Mouse (Mus musculus) embryo, embryonic 11 days (tissue): Measurements from ENCODE around the gene Nr4a3.
A peak's percentile ranks its signal among the peaks of the same experiment; 100 is the strongest.

Experiments used
- DNase-seq: peaks from one replicate; pipeline ENCODE4 v3.0.0-alpha.2; 2015

Gene Nr4a3

DNA sequence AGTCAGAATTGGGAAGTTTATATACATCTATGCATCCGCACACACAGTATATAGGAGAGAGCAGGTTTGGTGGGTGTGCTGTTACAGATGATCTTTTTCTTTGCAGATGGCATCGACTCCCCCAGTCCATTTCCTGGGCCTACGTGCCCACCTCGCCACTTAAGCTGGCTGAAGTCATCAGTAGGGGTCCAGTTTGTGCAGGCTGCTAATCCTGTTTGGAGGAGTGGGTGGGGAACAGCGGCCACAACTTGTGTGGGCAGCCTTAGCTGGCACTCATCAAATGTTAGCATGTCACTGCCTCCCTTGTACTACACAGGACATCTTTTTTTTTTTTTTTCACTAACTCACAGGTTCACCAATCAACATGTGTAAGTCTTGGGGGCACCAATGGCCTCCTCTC is 5.5 kb downstream of the Nr4a3 start:
- DNase-seq, result no peak

DNA sequence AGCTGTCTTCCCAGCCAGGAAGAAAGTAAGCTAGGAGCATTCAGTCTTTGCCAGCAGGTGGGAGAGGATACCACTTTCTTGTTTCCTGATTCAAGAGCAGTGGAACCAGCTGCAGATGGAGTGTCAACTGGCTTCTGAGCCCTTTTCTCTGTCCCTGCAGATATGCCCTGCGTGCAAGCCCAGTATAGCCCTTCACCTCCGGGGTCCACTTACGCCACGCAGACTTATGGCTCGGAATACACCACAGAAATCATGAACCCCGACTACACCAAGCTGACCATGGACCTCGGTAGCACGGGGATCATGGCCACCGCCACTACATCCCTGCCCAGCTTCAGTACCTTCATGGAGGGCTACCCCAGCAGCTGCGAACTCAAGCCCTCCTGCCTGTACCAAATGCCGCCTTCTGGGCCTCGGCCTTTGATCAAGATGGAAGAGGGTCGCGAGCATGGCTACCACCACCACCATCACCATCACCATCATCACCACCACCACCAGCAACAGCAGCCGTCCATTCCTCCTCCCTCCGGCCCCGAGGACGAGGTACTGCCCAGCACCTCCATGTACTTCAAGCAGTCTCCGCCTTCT is 6.2 kb downstream of the Nr4a3 start:
- no peak for DNase-seq

DNA sequence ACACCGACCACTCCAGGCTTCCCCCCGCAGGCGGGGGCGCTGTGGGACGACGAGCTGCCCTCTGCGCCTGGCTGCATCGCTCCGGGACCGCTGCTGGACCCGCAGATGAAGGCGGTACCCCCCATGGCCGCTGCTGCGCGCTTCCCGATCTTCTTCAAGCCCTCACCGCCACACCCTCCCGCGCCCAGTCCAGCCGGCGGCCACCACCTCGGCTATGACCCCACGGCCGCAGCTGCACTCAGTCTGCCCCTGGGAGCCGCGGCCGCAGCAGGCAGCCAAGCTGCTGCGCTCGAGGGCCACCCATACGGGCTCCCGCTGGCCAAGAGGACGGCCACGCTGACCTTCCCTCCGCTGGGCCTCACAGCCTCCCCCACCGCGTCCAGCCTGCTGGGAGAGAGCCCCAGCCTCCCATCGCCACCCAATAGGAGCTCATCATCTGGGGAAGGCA is 6.7 kb downstream of the Nr4a3 start:
- peak; percentile 55 for DNase-seq

DNA sequence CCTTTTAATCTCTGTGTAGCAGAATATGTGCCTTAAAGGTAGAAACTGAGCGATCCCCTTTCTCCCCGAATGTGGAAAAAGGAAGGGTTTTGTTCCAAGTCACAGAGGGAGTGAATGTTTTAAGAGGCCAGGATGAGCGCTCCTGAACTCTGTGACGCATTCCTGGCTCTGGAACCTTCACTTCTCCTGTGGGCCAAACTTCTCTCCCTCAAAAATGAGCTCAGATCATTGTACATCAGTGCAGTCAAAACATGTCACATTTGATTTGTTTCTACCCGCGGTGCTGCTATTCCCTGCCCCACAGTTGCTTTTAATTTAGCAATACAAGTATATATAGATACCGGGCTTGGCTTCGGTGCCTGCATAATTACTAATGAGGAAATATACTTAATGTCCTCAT is 16.8 kb downstream of the Nr4a3 start:
- no peak for DNase-seq

DNA sequence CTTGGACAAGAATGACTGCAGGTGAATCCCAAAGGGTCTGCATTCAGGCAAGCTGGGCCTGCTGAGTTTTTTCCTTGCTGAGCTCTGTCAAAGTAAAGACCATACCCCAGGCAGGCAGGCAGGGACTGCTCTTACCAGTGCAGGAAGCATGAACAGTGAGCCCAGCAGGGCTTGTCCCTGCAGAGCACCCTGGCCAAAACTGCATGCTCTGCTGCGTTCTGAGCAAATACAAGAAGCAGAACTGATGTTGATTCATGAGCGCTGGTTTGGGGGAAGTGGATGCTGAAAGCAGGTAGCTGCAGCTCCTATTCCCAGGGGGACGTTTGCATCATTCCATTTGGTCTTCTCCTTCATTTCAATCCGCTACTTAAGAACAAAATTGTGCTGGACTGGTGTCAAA is 19.4 kb downstream of the Nr4a3 start:
- no peak for DNase-seq

DNA sequence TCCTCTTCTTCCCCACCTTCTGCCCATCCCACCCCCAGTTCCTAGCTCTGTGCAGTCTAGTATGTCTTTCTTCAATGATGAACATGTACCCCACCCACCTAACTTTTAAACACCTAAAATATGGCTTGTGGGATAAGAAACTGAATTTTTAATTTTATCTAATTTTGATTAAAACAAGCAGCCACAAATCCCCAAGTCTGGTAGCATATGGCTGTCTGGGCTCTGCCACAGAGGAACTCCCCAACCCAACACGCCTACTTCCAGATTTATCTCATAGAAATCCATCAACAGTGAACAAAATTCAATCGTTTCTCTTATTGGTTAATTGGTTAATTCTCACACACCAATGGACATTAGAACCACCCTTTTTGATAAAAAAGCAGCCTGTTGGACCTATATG is 21.7 kb downstream of the Nr4a3 start:
- DNase-seq, result no peak

DNA sequence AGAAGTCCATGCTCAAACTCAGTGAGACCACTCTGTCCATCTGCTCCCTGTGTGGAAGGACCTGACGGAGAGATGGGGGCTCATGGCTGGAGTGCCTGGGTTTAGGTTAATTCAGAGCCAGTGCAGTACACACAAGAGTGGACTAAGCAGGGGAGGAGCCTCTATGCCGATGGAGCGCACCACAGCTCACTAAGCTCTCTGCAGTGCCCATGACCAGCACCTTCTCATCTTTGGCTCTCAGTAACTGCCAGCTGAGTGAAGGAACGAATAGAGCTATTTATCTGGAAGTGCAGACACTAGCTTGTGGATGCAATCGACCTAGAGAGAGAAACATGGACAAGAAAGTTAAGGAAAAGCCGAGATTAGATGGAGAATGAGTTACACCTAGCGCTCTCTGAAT is 24.2 kb downstream of the Nr4a3 start:
- DNase-seq, result no peak

DNA sequence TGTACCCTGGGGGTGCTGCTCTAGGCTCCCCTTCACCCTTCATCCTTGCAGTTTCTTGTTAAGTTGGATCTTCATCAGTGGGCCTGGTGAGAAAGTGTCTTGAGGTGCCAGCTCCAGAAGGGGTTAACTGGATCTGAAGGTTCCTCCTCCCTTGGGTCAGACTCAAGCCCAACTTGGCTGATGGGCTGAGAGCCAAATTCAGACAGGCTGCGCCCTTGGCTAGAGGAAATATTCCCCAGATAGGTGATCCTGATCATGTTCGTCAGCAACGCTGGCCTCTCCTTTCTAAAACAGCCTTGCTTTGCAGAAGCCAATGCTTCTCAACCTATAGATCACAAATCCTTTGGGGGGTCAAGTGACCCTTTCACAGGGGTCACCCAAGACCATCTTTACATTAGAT is 27.1 kb downstream of the Nr4a3 start:
- no peak for DNase-seq

DNA sequence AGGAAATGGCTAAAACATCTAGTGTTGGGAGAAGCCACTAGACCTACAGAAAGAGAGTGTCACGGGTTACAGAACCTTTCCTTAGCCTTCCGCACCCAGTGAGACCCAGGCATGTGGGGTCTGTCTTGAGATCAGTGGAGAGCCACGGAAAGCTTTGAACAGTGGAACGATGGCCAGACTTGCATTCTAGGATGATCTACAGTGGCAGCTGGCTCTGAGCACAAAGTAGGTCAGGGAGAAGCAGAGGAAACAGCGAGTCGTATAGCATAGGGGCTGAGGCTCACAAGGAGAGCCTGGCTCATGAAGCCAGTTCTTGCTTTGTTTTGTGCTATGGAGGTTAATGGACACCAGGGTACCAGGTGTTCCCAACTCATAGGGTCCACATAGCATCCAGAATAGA is 28.4 kb downstream of the Nr4a3 start:
- no peak for DNase-seq

DNA sequence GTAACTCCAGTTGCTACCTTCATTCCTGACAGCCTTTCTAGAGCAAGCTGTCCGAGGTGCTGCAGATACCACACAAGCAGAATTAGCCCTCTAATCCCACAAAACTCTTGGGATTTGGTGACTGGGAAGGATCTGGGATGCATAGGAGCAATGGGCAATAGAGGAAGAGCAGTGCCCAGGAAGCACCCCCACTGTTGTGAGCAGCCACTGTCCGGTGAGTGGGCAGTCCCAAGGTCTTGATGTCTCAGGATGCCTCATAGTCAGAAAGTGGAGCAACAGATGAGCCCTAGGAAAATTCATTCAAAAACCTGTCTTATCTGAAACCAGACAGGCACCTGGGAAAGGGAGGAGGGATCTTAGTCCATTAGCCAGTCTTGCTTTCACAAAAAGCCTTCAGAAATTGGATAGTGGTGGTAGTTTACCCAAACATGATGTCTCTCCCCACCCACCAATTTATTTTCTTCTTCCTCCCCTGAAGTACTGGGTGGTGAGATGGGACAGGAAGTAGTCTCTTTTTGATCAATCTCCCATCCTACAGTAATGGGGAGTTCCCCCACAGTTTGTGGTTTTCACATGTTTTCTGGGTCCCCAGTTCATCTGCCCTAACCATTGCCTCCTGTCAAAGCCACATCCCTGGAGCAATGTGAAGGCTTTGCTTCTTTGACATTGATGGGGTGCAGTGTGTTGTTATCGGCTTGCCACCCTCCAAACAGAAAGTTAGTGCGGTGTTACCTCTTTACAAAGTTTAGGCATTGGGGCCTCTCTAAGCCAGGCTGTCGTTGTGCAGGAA is 29.7 kb downstream of the Nr4a3 start:
- no peak for DNase-seq

DNA sequence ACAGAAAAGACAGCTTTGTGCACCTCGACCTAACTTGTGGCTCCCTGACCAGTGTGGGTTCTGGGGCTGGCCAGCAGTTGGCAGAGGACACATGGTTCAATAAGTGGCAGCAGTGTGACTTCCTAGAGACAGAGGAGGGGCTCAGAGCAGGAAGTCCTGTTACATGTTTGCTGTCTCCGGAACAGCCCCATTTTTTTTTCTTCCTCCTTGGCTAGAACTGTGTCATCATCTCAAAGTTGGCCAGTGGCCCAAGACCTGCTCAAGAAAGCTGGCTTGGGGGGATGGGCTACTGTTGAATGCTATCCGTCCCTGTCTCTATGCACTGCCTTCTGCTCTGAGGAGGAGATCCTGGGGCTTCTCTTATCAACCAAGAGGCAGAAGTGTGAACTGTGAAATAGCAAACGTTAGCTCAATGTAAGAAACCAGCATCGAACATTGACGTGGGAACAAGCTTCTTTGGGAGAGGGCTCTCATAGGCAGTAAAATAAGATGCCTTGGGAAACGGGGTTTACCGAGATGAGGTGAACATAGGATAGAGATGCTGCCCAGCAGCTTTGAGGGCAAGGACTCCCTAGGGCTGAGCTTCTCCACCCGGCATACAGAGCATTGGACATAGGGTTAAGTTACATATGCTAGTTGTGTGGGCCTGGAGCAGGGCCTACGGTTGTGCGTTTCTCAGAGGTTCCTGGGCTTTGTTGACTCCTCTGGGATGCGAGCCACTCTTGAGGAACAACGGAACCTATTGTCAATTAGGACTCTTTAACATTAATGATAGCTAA is 31.9 kb downstream of the Nr4a3 start:
- no peak for DNase-seq

DNA sequence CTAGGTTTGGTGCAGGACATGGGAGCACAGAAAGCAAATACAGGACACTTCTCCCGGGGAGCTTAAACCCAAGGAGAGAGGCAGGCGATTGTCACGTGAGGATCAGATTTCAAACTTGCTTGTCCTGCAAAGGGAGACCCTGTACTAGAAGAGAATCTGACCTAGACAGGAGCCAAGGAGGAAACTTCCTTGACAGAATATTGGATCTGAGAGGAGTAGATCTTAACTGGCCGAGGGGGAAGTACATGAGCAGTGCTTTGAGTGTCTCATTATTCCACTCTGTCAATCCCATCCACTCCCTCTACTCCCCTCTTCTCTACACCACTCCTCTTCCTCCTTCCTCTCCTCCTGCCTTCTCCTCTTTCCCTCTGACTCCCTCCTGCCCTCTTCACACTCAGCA is 33.3 kb downstream of the Nr4a3 start:
- peak; percentile 31 for DNase-seq

DNA sequence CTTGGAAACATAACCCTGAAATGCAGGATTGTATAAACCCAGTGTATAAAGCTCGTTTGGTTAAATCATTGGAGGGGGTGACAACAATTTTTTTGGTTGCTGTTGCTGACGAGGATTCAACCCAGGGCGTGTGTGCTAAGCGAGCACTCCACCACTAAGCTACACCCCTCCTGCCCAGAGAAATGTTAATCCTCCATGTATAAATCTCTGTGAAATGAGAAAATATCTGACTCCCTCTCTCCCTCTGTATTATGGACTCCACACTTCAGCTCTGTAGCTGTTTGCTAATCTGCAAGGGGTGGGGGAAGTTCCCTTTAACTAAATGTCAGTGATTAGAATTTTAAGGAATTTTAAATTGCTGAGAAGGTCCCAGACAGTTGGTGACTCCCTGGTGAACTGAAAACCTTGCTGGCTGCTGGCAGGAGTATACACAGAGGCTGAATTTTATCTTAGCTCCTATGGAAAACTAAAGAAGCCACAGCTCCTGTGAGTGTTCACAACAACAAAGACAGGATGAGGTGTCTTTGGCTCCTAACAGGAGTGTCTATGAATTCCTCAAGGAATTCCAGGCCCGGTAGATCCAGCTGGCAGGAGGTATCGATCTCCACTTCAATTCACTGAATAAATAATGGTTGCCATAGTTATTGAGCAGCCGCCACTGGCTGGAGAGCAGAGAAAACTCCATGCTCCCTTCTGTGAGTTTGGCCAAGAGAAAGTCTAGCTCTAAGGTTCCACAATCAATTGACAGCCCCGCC is 34.5 kb downstream of the Nr4a3 start:
- DNase-seq, result no peak

DNA sequence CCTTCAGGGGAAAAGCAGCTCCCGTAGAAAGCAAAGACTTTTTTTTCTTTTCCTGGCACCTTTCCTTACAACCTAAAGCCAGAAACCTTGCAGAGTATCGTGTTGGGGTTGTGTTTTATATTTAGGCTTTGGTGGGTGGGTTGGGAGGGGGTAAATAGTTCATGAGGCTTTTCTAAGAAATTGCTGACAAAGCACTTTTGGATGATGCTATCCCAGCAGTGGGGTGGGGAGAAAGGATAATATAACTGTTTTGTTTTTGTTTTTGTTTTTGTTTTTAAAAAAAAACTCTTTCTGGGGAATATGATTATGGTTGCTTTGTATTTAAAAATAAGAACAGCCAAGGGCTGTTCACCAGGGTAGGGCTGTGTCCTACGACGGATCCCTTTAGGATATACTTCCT is 38.5 kb downstream of the Nr4a3 start:
- DNase-seq, result no peak

DNA sequence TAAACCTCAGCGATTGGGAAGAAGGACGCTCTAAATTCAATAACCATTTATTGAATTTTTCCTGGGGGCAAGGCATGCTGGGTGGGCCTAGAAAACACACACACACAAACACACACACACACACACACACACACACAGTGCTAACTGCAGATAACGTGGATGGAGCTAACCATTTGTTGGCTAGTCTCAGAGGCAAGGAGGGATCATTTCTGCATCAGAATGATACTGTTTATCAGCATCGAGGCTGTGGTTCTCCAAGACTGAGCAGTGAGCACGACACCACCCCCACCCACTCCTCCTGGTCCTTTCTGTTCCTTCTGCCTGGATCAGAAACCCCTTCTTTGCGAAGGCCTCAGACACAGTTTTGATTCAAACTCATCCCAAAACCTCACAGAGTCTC is 41.7 kb downstream of the Nr4a3 start:
- no peak for DNase-seq

DNA sequence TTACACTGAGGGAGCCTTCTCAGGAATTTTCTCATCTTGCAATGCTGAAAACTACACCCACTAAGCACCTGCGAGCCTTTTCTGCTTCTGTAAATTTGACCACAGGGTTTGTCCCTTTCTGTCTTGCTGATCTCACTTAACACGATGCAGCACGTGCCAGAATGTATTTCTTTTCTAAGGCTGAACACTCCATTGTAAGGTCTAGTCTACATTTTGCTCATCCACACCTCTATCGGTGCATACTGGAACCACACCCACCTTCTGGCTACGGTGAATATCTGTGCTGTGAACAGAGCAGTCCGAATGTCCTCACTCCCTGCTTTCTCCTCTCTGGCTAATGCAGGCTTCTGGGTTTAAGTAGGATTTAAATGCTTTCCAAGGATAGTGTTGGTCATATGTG is 42.5 kb downstream of the Nr4a3 start:
- no peak for DNase-seq

DNA sequence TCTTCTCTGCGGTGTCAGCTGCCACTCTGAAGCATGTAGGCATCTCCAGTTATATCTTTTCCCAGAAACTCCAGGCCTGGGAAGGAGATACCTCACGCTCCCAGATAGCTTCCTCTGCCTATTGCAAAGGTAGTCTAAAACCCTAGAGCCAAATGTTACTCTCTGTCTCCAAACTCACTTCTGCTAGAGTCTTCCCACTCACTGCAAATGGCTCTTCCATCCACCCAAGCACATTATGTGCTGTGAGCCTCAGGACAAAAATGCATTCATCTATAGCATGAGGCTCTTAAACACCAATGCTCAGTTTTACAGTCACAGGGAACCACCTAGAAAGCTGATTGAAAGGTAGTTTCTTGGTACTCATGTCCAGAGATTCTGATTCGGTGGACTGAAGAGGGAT is 48.3 kb downstream of the Nr4a3 start:
- DNase-seq, result no peak

DNA sequence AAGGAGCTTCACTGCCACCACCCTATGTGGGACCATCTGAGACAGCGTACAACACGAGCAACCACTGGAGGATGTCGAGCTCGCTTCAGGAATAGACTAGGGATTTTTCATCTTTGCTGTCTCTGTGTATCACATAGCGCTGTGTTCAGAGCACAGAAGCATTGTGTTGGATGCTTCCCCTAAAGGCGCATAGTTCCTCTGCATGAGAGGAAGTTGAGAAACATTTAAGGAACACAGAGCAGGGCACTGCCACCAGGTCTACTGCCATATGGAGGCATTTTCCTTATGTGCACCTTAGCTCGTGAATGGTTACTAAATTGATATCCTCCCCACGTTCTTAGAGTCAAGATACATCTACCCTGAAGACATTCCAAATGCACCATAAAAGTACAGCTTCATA is 55.3 kb downstream of the Nr4a3 start:
- no peak for DNase-seq

DNA sequence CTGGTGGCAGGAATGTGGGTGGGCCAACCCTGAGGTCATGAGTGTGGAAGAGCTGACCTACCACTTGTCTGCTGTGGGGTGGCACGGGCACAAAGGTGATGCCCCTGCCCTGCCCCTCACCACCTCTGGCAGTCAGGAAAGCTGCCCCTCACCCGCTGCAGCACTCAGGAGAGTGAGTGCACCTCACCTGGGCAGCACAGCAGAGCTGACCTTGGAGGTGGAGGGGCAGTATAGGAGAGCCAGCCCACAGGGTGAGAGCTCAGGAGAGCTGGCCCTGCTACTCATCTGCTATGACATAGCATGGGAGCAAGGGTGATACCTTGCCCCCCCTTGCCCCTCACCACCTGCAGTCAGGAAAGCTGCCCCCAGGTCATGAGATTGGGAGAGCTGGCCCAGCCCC is 57.0 kb downstream of the Nr4a3 start:
- no peak for DNase-seq

DNA sequence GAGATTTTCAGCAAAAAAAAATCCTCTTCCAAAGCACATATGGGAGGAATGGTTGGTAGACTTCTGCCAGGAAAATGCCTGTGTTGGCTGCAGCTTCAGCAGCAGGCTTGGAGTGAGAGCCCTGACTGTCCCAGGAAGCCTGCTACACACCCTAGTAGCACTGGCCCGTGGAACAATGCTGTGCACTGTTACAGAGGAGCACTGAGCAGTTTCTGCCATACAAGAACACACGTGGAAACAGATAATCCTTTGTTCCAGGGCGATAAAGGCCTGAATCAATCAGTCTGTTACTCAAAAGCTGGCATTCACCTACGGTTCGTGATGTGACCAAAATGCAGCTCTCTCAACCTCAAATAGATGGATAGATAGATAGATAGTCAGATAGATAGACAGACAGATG is 60.4 kb downstream of the Nr4a3 start:
- DNase-seq, result no peak

DNA sequence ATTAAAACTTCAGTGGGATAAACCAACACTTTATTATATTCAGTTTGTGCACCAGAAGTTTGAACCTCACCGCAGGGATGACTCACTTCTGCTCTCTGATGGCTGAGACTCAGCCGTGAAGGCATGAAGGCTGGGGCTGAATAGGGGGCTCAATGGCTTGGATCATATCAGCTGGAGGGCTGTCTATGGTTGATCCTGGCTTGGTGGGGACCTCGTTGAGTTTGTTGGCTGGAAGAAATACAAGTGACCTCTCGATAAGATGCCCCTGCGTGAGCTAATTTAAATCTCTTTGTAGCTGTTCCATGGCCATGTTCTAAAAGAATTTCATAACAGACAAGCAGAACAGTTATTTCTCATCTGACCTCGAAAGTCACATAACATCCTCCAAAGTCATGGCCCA is 62.1 kb downstream of the Nr4a3 start:
- no peak for DNase-seq

DNA sequence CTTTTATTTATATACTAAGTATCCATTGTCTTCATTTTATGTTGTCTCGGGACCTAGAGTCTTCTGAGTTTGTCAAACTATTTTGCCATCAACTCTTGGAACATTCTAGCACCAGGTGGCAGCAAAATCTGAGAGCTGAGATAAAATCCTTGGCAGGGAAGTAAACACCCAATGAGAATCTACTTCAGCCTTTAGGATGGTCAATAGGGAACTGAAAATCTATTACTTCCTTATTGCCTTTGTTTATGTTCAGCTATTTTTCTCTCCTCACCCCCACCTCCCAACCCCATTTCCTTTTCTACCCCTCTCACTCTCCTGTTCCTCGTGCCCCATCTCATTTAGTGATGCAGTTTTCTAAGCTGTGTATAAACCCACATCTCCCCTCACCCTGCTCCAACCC is 63.6 kb downstream of the Nr4a3 start:
- DNase-seq, result no peak

DNA sequence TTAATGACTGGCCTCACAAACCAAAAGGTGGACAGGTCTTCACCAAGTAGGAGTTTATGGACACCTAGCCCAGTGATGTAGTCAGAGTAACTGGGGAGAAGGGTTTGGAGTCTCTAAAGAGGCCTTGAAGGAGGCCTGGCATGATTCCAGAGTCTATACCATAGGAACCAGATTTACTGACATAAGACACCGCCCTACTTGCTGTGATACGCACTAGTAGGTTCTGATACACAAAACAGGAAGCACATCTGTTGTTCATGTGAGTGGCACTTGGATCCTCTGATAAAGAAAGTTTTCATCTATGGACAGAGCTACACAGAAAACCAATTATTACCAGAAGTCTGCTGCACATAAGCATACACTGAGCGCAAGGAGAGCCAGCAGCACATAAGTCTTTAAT is 65.4 kb downstream of the Nr4a3 start:
- no peak for DNase-seq
